Mouse (Mus musculus) E14TG2a.4 (cell line): ENCODE measurements around the gene Afmid.

Experiments used
- CTCF ChIP-seq: conservative IDR thresholded peaks from 2 replicates; pipeline ENCODE4 v1.5.1; 2014; ENCODE audit warnings: low read length
- NANOG ChIP-seq: IDR thresholded peaks from 2 replicates; pipeline ENCODE4 v1.6.1; 2014; ENCODE audit warnings: borderline replicate concordance, low read length, mixed read lengths
- POU5F1 ChIP-seq: IDR thresholded peaks from 2 replicates; pipeline ENCODE4 v1.6.1; 2014; ENCODE audit warnings: low read length, borderline replicate concordance

- peak; percentile 11; the same call in 1 of the 2 replicates for TF ChIP-seq CTCF
- TF ChIP-seq NANOG: no peak
- no peak for TF ChIP-seq POU5F1
Measured at GRCm38 (mm10) chr11:117783089-117783488, 42.6 kb upstream of the Afmid start.
